Mouse (Mus musculus) spleen, postnatal 14 days (tissue): Measurements from ENCODE around the gene Gm13285.
"Not testable (repeated sequence)": the region's sequence is repeated elsewhere in the genome, so short reads cannot be mapped to it uniquely, and the experiment has no call there.

ENCODE experiments used
- DNase-seq, 2 experiments: peaks; one replicate each; pipeline ENCODE4 v3.0.0; 2021 to 2022; ENCODE audit warnings: low spot score in 2 of 2

Gene Gm13285

DNA sequence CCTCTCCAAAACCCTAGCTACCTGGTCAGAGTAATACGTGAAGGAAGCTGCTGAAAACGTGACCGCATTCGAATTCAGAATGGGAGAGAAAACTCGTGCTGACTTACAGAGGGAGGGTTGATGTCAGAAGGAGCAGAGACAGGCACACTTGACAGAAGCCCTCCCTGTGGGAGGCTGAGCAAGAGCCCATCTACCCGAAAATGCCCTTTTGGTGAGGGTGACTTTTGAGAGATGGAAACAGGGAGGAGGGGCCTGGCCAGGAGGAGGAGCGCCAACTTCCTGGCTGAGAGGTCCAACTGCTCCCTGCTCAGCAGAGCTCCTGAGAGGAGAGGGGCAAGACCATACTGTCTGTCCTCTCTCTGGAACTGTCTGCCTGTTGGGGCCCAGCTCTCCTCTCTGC, at the start of gene Gm13285:
Gene Gm13285 (plus strand): TSS at position 301 of the 400 bp plus-strand sequence.
- DNase-seq: not testable (repeated sequence)

DNA sequence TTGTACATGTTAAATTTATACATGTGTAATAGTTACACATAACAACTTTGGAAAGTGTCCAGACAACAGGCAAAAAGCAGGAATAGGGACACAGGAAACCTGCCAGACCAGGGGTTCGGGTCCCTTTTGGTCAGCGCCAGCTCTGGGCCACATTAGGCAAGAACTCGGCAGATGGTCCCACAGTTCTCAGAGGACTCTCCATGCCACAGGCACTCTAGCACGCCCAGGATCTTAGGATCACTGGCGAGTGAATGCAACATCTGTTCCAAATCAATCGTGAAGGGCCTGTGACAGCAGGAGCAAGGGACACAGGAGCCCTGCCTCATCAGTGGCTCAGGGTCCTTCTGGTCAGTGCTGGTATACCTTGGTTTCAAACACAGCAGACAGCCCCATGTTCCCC, 49.5 kb upstream of the Gm13285 start:
- no peak for DNase-seq

DNA sequence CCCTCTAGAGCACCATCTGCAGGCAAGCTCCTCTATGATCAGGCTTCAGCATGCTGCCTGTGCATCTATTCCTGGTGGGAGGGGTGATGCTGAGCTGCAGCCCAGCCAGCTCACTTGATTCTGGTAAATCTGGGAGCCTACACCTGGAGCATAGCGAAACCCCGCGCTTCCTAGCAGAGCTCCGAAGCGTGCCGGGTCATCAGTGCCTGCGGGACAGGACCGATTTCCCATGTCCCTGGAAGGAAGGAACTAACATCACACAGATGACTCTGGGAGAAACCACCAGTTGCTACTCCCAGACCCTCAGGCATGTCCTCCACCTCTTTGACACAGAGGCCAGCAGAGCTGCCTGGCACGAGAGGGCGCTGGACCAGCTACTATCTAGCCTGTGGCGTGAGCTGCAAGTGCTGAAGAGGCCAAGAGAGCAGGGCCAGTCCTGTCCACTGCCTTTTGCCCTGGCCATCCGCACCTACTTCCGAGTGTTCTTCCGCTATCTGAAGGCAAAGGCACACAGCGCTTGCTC, 44.6 kb upstream of the Gm13285 start, which contains the start of gene Gm13271:
Gene Gm13271 (plus strand): TSS at position 51 of the 523 bp plus-strand sequence.
- DNase-seq: peak; percentile 62 to 66

DNA sequence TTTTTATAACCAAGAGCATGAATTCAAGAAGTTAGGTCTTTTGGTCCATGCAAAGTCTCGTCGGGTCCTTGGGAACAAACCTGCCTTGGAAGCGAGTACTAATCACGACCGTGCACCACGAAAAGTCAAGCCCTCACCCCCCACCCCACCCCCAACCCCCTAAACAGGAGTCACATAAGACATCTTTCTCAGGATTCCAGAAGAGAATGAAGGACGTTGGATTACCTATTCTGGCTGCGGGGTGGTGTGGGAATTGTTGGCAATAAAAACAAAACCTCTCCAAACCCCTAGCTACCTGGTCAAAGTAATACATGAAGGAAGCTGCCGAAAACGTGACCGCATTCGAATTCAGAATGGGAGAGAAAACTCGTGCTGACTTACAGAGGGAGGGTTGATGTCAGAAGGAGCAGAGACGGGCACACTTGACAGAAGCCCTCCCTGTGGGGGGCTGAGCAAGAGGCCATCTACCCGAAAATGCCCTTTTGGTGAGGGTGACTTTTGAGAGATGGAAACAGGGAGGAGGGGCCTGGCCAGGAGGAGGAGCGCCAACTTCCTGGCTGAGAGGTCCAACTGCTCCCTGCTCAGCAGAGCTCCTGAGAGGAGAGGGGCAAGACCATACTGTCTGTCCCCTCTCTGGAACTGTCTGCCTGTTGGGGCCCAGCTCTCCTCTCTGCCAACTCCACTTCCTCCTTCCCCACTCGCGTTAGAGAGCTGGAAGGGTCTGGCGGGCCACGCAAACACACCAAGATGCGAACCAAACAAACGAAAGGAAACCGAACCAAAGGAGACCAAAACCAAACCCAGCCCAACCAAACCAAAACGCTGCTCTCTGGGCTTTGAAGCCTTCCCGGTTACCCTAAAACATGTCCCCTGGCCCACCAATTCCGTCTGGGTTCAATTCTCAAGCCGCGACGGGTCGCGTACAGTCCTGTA, 42.6 kb upstream of the Gm13285 start:
- DNase-seq: not testable (repeated sequence)

DNA sequence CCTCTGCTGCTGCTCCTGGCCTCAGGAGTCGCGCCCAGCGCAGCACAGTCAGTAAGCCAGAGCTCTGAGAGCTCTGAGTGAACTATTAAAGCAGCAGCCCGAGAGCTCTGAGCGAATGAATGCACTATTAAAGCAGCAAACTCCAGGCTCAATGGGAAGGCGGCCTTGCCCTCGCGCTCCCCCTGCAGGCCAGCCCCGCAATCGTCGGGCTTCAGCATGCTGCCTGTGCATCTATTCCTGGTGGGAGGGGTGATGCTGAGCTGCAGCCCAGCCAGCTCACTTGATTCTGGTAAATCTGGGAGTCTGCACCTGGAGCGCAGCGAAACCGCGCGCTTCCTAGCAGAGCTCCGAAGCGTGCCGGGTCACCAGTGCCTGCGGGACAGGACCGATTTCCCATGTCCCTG, 41.8 kb upstream of the Gm13285 start:
- peak; percentile 74 to 75 for DNase-seq

DNA sequence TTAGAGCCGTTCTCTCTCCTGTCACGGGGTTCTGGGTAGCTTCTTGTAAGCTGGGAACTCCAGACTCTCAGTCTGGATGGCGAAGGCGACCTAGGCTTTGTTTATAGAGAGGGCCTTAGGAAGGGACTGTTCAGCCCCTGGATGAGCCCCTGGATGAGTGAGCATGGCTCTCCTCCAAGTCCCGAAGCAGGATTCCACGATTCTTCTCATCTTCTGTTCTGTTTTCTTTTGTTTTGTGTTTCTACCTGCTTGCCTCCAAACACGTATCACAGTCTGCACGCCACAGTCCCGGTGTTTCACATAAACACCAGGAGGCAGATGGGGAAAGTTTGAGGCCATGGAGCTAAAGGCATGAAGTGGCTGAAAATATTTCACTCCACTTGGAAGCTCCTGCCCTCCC, 40.7 kb upstream of the Gm13285 start:
- not testable (repeated sequence) for DNase-seq

DNA sequence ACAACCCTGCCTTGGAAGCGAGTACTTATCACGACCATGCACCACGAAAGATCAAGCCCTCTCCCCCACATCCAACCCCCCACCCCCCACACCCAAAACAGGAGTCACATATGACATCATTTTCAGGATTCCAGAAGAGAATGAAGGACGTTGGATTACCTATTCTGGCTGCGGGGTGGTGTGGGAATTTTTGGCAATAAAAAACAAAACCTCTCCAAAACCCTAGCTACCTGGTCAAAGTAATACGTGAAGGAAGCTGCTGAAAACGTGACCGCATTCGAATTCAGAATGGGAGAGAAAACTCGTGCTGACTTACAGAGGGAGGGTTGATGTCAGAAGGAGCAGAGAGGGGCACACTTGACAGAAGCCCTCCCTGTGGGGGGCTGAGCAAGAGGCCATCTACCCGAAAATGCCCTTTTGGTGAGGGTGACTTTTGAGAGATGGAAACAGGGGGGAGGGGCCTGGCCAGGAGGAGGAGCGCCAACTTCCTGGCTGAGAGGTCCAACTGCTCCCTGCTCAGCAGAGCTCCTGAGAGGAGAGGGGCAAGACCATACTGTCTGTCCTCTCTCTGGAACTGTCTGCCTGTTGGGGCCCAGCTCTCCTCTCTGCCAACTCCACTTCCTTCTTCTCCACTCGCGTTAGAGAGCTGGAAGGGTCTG, 39.7 kb upstream of the Gm13285 start, which contains the start of gene Gm13283:
Gene Gm13283 (plus strand): TSS at position 510 of the 659 bp plus-strand sequence.
- not testable (repeated sequence) for DNase-seq

DNA sequence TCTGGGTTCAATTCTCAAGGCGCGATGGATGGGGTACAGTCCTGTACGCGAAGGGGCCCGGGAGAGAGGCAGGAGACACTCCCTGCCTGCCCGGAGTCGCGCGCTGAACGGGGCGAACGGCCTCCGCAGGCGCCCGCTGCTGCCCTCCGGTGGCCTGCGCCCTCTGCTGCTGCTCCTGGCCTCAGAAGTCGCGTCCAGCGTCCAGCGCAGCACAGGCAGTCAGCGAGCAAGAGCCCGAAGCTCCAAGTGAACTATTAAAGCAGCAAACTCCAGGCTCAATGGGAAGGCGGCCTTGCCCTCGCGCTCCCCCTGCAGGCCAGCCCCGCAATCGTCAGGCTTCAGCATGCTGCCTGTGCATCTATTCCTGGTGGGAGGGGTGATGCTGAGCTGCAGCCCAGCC, 39.0 kb upstream of the Gm13285 start:
- DNase-seq: peak in 1 of 2 experiments; percentile 27

DNA sequence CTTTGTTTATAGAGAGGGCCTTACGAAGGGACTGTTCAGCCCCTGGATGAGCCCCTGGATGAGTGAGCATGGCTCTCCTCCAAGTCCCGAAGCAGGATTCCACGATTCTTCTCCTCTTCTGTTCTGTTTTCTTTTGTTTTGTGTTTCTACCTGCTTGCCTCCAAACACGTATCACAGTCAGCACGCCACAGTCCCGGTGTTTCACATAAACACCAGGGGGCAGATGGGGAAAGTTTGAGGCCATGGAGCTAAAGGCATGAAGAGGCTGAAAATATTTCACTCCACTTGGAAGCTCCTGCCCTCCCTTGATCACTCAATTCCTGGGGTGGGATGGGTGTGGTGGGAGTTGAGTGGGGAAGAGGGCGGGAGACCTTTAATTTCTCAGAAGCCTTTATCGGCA, 37.7 kb upstream of the Gm13285 start:
- peak; percentile 59 to 61 for DNase-seq

DNA sequence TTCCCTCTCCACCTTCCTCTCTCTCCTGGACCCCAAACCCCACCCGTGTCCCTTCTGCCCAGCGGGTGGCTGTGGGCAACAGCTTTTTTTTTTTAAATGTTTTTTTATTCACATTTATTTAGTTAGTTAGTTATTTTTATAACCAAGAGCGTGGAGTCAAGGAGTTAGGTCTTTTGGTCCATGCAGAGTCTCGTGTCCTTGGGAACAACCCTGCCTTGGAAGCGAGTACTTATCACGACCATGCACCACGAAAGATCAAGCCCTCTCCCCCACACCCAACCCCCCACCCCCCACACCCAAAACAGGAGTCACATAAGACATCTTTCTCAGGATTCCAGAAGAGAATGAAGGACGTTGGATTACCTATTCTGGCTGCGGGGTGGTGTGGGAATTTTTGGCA, 37.1 kb upstream of the Gm13285 start:
- not testable (repeated sequence) for DNase-seq

DNA sequence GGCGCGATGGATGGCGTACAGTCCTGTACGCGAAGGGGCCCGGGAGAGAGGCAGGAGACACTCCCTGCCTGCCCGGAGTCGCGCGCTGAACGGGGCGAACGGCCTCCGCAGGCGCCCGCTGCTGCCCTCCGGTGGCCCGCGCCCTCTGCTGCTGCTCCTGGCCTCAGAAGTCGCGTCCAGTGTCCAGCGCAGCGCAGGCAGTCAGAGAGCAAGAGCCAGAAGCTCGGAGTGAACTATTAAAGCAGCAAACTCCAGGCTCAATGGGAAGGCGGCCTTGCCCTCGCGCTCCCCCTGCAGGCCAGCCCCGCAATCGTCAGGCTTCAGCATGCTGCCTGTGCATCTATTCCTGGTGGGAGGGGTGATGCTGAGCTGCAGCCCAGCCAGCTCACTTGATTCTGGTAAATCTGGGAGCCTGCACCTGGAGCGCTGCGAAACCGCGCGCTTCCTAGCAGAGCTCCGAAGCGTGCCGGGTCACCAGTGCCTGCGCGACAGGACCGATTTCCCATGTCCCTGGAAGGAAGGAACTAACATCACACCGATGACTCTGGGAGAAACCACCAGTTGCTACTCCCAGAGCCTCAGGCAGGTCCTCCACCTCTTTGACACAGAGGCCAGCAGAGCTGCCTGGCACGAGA, 36.0 kb upstream of the Gm13285 start:
- DNase-seq: not testable (repeated sequence)

DNA sequence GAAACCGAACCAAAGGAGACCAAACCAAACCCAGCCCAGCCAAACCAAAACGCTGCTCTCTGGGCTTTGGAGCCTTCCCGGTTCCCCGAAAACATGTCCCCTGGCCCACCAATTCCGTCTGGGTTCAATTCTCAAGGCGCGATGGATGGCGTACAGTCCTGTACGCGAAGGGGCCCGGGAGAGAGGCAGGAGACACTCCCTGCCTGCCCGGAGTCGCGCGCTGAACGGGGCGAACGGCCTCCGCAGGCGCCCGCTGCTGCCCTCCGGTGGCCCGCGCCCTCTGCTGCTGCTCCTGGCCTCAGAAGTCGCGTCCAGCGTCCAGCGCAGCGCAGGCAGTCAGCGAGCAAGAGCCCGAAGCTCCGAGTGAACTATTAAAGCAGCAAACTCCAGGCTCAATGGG, 25.9 kb upstream of the Gm13285 start, which contains the start of gene Gm13290:
Gene Gm13290 (plus strand): TSS at position 301 of the 400 bp plus-strand sequence.
- DNase-seq: not testable (repeated sequence)

DNA sequence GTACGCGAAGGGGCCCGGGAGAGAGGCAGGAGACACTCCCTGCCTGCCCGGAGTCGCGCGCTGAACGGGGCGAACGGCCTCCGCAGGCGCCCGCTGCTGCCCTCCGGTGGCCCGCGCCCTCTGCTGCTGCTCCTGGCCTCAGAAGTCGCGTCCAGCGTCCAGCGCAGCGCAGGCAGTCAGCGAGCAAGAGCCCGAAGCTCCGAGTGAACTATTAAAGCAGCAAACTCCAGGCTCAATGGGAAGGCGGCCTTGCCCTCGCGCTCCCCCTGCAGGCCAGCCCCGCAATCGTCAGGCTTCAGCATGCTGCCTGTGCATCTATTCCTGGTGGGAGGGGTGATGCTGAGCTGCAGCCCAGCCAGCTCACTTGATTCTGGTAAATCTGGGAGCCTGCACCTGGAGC, 22.8 kb upstream of the Gm13285 start, which contains the start of gene Gm13289:
Gene Gm13289 (plus strand): TSS at position 301 of the 400 bp plus-strand sequence.
- DNase-seq: not testable (repeated sequence)

DNA sequence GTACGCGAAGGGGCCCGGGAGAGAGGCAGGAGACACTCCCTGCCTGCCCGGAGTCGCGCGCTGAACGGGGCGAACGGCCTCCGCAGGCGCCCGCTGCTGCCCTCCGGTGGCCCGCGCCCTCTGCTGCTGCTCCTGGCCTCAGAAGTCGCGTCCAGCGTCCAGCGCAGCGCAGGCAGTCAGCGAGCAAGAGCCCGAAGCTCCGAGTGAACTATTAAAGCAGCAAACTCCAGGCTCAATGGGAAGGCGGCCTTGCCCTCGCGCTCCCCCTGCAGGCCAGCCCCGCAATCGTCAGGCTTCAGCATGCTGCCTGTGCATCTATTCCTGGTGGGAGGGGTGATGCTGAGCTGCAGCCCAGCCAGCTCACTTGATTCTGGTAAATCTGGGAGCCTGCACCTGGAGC, 19.9 kb upstream of the Gm13285 start, which contains the start of gene Gm13272:
Gene Gm13272 (plus strand): TSS at position 301 of the 400 bp plus-strand sequence.
- not testable (repeated sequence) for DNase-seq

DNA sequence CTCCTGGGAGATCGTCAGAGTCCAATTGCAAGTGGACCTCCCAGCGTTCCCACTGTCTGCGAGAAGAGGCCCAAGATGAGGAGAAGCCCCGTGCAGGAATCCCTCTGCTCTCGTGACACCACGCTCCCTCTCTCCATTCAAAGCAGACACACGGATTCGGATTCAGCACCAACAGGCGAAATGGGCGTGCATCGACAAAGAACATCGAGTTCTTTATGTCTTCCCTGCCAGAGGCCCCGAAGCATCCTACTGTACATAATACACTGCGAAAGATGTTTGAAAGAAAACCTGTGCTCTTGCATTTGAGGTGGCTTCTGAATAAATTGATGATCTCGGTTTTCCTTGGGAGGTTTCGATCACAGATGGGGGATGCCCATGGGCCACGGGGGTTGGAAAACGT, 19.1 kb upstream of the Gm13285 start:
- DNase-seq: not testable (repeated sequence)

DNA sequence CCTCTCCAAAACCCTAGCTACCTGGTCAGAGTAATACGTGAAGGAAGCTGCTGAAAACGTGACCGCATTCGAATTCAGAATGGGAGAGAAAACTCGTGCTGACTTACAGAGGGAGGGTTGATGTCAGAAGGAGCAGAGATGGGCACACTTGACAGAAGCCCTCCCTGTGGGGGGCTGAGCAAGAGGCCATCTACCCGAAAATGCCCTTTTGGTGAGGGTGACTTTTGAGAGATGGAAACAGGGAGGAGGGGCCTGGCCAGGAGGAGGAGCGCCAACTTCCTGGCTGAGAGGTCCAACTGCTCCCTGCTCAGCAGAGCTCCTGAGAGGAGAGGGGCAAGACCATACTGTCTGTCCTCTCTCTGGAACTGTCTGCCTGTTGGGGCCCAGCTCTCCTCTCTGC, 17.6 kb upstream of the Gm13285 start, which contains the start of gene Ifnz:
Gene Ifnz (plus strand): TSS at position 301 of the 400 bp plus-strand sequence.
- not testable (repeated sequence) for DNase-seq

DNA sequence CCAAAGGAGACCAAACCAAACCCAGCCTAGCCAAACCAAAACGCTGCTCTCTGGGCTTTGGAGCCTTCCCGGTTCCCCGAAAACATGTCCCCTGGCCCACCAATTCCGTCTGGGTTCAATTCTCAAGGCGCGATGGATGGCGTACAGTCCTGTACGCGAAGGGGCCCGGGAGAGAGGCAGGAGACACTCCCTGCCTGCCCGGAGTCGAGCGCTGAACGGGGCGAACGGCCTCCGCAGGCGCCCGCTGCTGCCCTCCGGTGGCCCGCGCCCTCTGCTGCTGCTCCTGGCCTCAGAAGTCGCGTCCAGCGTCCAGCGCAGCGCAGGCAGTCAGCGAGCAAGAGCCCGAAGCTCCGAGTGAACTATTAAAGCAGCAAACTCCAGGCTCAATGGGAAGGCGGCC, 17.1 kb upstream of the Gm13285 start:
- not testable (repeated sequence) for DNase-seq

DNA sequence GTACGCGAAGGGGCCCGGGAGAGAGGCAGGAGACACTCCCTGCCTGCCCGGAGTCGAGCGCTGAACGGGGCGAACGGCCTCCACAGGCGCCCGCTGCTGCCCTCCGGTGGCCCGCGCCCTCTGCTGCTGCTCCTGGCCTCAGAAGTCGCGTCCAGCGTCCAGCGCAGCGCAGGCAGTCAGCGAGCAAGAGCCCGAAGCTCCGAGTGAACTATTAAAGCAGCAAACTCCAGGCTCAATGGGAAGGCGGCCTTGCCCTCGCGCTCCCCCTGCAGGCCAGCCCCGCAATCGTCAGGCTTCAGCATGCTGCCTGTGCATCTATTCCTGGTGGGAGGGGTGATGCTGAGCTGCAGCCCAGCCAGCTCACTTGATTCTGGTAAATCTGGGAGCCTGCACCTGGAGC, 14.1 kb upstream of the Gm13285 start, which contains the start of gene Gm13276:
Gene Gm13276 (plus strand): TSS at position 301 of the 400 bp plus-strand sequence.
- not testable (repeated sequence) for DNase-seq

DNA sequence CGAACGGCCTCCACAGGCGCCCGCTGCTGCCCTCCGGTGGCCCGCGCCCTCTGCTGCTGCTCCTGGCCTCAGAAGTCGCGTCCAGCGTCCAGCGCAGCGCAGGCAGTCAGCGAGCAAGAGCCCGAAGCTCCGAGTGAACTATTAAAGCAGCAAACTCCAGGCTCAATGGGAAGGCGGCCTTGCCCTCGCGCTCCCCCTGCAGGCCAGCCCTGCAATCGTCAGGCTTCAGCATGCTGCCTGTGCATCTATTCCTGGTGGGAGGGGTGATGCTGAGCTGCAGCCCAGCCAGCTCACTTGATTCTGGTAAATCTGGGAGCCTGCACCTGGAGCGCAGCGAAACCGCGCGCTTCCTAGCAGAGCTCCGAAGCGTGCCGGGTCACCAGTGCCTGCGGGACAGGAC, 11.1 kb upstream of the Gm13285 start, which contains the start of gene Gm13277:
Gene Gm13277 (plus strand): TSS at position 231 of the 400 bp plus-strand sequence.
- DNase-seq: peak; percentile 30 to 47

DNA sequence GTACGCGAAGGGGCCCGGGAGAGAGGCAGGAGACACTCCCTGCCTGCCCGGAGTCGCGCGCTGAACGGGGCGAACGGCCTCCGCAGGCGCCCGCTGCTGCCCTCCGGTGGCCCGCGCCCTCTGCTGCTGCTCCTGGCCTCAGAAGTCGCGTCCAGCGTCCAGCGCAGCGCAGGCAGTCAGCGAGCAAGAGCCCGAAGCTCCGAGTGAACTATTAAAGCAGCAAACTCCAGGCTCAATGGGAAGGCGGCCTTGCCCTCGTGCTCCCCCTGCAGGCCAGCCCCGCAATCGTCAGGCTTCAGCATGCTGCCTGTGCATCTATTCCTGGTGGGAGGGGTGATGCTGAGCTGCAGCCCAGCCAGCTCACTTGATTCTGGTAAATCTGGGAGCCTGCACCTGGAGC, 8.2 kb upstream of the Gm13285 start, which contains the start of gene Gm13278:
Gene Gm13278 (plus strand): TSS at position 301 of the 400 bp plus-strand sequence.
- not testable (repeated sequence) for DNase-seq
